Mouse (Mus musculus): ENCODE results near the gene Fez1.

DNA sequence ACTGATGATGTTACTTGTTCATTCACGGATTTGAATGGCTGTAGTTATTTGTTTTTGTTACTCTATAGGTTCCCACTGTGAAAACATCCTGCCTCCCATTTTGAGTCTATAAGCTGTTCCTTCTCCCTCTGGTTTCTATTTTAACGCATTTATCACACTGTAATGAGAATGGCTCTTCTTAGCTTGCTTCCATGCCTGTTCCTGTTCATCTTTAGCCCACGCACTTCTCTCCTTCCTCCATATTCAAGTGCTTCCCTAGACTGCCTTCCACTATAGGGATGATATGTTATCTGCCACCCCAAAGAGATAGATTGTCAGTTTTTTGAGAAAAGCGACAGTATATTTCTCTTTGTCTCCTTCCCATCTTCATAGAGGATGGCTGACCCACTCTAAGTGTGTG is 78.8 kb downstream of the Fez1 start:
- no peak for TF ChIP-seq POLR2A (IDR thresholded peaks at IDR 0.05; ENCODE audit: borderline replicate concordance, low read depth, low read length)
- TF ChIP-seq CTCF (IDR thresholded peaks at IDR 0.05; ENCODE audit: low read depth, low read length): no peak
